Mouse (Mus musculus): Measurements from ENCODE around the gene Lrrc75a. TPM values are rescaled to one million over a fixed set of nuclear protein-coding genes. Genes with fewer than 3 reads are reported as not detected.

Gene Lrrc75a
- polyA plus RNA-seq, 1 experiment from 2014 or later: 1.3 TPM

GRCm38 (mm10) chr11:62604123-62604706 is 44.1 kb downstream of the Lrrc75a start:
- H3K4me1 ChIP-seq (replicated peaks): peaks cover 31% of the 10 kb centered on the region
- DNase-seq (no peak), ATAC-seq (ENCODE audit: low read depth) (no peak)
- H3K4me3 ChIP-seq (replicated peaks): peak overlapping the region; percentile 82
- H3K36me3 ChIP-seq: peaks cover 60% of the 10 kb centered on the region
- H3K4me2 ChIP-seq: peak overlapping the region; percentile 77
- H3K9me3 ChIP-seq (replicated peaks): no peaks in the 10 kb centered on the region
- 5% methylated on average over 5 of the region's 5 CpGs for WGBS (ENCODE audit: insufficient replicate concordance)
- H3K9ac ChIP-seq: peak overlapping the region; percentile 93
- no peaks in the 10 kb centered on the region for H3K27me3 ChIP-seq
- peak overlapping the region; percentile 95 for H3K27ac ChIP-seq

GRCm38 (mm10) chr11:62603312-62604056 is 44.8 kb downstream of the Lrrc75a start:
- H3K4me2 ChIP-seq: peak overlapping the region; percentile 77
- H3K27me3 ChIP-seq: no peaks in the 10 kb centered on the region
- peak overlapping the region; percentile 93 for H3K9ac ChIP-seq
- H3K27ac ChIP-seq: peak overlapping the region; percentile 95
- ATAC-seq (ENCODE audit: low read depth) (peak; percentile 32; the same call in 1 of the 2 replicates), DNase-seq (peak; percentile 36)
- H3K4me1 ChIP-seq (replicated peaks): peaks cover 35% of the 10 kb centered on the region
- H3K9me3 ChIP-seq (replicated peaks): no peaks in the 10 kb centered on the region
- 0% methylated on average over 13 of the region's 13 CpGs for WGBS (ENCODE audit: insufficient replicate concordance)
- peaks cover 53% of the 10 kb centered on the region for H3K36me3 ChIP-seq
- H3K4me3 ChIP-seq (replicated peaks): peak overlapping the region; percentile 82

GRCm38 (mm10) chr11:62602619-62603311 is 45.6 kb downstream of the Lrrc75a start:
- WGBS (ENCODE audit: insufficient replicate concordance): under 1% methylated on average over 58 of the region's 58 CpGs
- Histone ChIP-seq H3K9me3 (replicated peaks) (no peaks in the 10 kb centered on the region), H3K4me2 (peak overlapping the region; percentile 77), H3K4me1 (replicated peaks) (peaks cover 40% of the 10 kb centered on the region), H3K36me3 (peaks cover 47% of the 10 kb centered on the region), H3K9ac (peak overlapping the region; percentile 93), H3K27ac (peak overlapping the region; percentile 95), H3K27me3 (no peaks in the 10 kb centered on the region), H3K4me3 (replicated peaks) (peak overlapping the region; percentile 82)
- DNase-seq (peak; percentile 98), ATAC-seq (ENCODE audit: low read depth) (peak; percentile 81)

- H3K27ac ChIP-seq: peak overlapping the region; percentile 95
- H3K4me2 ChIP-seq: peak overlapping the region; percentile 77
- H3K4me1 ChIP-seq (replicated peaks): peaks cover 40% of the 10 kb centered on the region
- DNase-seq (no peak), ATAC-seq (ENCODE audit: low read depth) (no peak)
- H3K9ac ChIP-seq: peak overlapping the region; percentile 93
- no peaks in the 10 kb centered on the region for H3K9me3 ChIP-seq (replicated peaks)
- H3K27me3 ChIP-seq: no peaks in the 10 kb centered on the region
- peaks cover 40% of the 10 kb centered on the region for H3K36me3 ChIP-seq
- WGBS (ENCODE audit: insufficient replicate concordance): 11% methylated on average over 17 of the region's 17 CpGs
- peak overlapping the region; percentile 82 for H3K4me3 ChIP-seq (replicated peaks)
These were observed 46.3 kb downstream of the Lrrc75a start for GRCm38 (mm10) chr11:62601732-62602618.

GRCm38 (mm10) chr11:62598571-62598970 is 49.8 kb downstream of the Lrrc75a start:
- H3K9me3 ChIP-seq (replicated peaks): no peaks in the 10 kb centered on the region
- no peak for DNase-seq
- 73% methylated on average over 4 of the region's 4 CpGs for WGBS (ENCODE audit: insufficient replicate concordance)
- H3K4me2 ChIP-seq: no peak overlapping the region
- H3K27me3 ChIP-seq: no peaks in the 10 kb centered on the region
- ATAC-seq (ENCODE audit: low read depth): no peak
- H3K4me1 ChIP-seq (replicated peaks): peaks cover 18% of the 10 kb centered on the region
- no peak overlapping the region for H3K9ac ChIP-seq
- peaks cover 9% of the 10 kb centered on the region for H3K36me3 ChIP-seq
- H3K4me3 ChIP-seq (replicated peaks): no peak overlapping the region
- H3K27ac ChIP-seq: no peak overlapping the region

GRCm38 (mm10) chr11:62591904-62592575 is 56.3 kb downstream of the Lrrc75a start:
- Histone ChIP-seq H3K4me2 (no peak overlapping the region), H3K4me3 (replicated peaks) (no peak overlapping the region), H3K9ac (no peak overlapping the region), H3K27ac (no peak overlapping the region), H3K9me3 (replicated peaks) (no peaks in the 10 kb centered on the region), H3K36me3 (peaks cover 13% of the 10 kb centered on the region), H3K4me1 (replicated peaks) (peaks cover 3% of the 10 kb centered on the region; the same call in 1 of the 2 replicates), H3K27me3 (no peaks in the 10 kb centered on the region)
- ATAC-seq (ENCODE audit: low read depth) (peak; percentile 53), DNase-seq (no peak)
- 76% methylated on average over 8 of the region's 8 CpGs for whole genome bisulfite sequencing (ENCODE audit: insufficient replicate concordance)

- H3K4me3 ChIP-seq (replicated peaks): no peak overlapping the region
- H3K27me3 ChIP-seq: no peaks in the 10 kb centered on the region
- 78% methylated on average over 2 of the region's 2 CpGs for WGBS (ENCODE audit: insufficient replicate concordance)
- peaks cover 6% of the 10 kb centered on the region for H3K4me1 ChIP-seq (replicated peaks)
- no peak overlapping the region for H3K27ac ChIP-seq
- H3K36me3 ChIP-seq: peaks cover 9% of the 10 kb centered on the region
- no peaks in the 10 kb centered on the region for H3K9me3 ChIP-seq (replicated peaks)
- H3K4me2 ChIP-seq: no peak overlapping the region
- ATAC-seq (ENCODE audit: low read depth) (no peak), DNase-seq (no peak)
- no peak overlapping the region for H3K9ac ChIP-seq
These were observed 57.3 kb downstream of the Lrrc75a start for GRCm38 (mm10) chr11:62591026-62591425.

- Histone ChIP-seq H3K27me3 (no peaks in the 10 kb centered on the region), H3K27ac (no peak overlapping the region), H3K9ac (no peak overlapping the region), H3K4me2 (no peak overlapping the region), H3K4me3 (replicated peaks) (no peak overlapping the region), H3K36me3 (peaks cover 9% of the 10 kb centered on the region), H3K4me1 (replicated peaks) (peaks cover 22% of the 10 kb centered on the region), H3K9me3 (replicated peaks) (no peaks in the 10 kb centered on the region)
- no peak for DNase-seq
- no peak for ATAC-seq (ENCODE audit: low read depth)
- 76% methylated on average over 10 of the region's 10 CpGs for WGBS (ENCODE audit: insufficient replicate concordance)
These were observed 58.9 kb downstream of the Lrrc75a start for GRCm38 (mm10) chr11:62589391-62589790.

- Histone ChIP-seq H3K4me2 (no peak overlapping the region), H3K36me3 (peaks cover 5% of the 10 kb centered on the region), H3K4me3 (replicated peaks) (no peak overlapping the region), H3K9ac (no peak overlapping the region), H3K9me3 (replicated peaks) (no peaks in the 10 kb centered on the region), H3K27me3 (no peaks in the 10 kb centered on the region), H3K4me1 (replicated peaks) (peaks cover 23% of the 10 kb centered on the region), H3K27ac (no peak overlapping the region)
- 62% methylated on average over 5 of the region's 5 CpGs for WGBS (ENCODE audit: insufficient replicate concordance)
- no peak for DNase-seq
- no peak for ATAC-seq (ENCODE audit: low read depth)
These were observed 61.3 kb downstream of the Lrrc75a start for GRCm38 (mm10) chr11:62587034-62587433.

GRCm38 (mm10) chr11:62584671-62585206 is 63.6 kb downstream of the Lrrc75a start:
- H3K27ac ChIP-seq: peak overlapping the region; percentile 23; the same call in 1 of the 2 replicates
- 61% methylated on average over 9 of the region's 9 CpGs for WGBS (ENCODE audit: insufficient replicate concordance)
- H3K27me3 ChIP-seq: no peaks in the 10 kb centered on the region
- no peak for DNase-seq
- H3K36me3 ChIP-seq: peaks cover 5% of the 10 kb centered on the region
- H3K9me3 ChIP-seq (replicated peaks): no peaks in the 10 kb centered on the region
- peaks cover 34% of the 10 kb centered on the region for H3K4me1 ChIP-seq (replicated peaks)
- ATAC-seq (ENCODE audit: low read depth): peak; percentile 38
- H3K4me3 ChIP-seq (replicated peaks): no peak overlapping the region
- no peak overlapping the region for H3K9ac ChIP-seq
- H3K4me2 ChIP-seq: no peak overlapping the region

Data from liver, embryonic 13.5 days (tissue).